Mouse (Mus musculus) B cell, adult 62 days (primary cell): ENCODE measurements around the gene Rsph3a. TPM values are rescaled to one million over a fixed set of nuclear protein-coding genes. Genes with fewer than 3 reads are reported as not detected.

ENCODE experiments used
- total RNA-seq: library from RNA; stranded (reverse); gene quantifications from 4 replicates; pipeline ENCODE4 v1.2.4, GENCODE M21; 2023

Gene Rsph3a
- 6.4 to 15.0 TPM (median 9.3 TPM) in 4 replicates for total RNA-seq

DNA sequence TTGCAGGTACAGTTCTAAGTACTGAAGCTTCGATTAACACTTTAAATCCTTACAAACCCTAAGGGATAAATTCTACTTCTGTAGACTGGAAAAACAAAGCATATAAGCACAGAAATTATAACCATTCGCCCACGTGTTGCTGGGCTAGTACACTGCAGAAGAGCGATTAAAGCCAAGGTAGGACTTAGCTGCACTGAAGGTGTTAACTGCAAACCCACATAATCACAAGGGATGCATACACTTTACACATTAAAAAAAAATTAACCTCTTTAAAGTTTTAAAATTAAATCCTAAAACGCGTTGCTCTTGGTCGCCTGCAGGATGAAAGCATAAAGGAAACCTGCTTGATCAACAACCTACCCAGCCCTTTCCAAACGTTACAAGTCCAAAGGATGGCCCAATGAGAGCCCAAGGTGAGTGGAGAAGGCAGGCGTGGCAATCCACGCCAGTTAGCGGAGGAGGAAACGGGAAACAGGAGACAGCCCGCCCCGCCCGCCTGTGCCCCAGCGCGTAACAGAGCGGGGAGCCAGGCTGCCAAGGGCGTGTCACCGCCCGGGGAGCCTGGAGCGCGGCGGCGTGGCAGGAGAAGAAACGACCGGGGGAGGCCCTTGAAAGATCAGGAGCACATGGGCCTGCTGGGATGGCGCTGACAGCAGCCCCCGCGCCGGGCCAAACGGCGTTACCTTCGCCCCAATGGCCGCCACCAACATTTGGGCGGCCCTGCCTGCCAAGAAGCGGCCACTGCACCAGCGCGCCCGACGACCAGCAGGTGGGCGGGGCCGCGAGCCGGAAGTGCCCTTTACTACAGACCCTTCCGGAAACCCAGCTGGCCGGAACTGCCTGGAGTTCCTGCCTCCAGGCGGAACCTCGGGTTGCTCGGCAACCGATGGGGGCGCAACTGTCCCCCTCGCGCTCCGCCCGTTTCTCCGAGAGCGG is at the start of gene Rsph3a:
TSS of gene Rsph3a (plus strand) at position 498 of the 936 bp plus-strand sequence.

DNA sequence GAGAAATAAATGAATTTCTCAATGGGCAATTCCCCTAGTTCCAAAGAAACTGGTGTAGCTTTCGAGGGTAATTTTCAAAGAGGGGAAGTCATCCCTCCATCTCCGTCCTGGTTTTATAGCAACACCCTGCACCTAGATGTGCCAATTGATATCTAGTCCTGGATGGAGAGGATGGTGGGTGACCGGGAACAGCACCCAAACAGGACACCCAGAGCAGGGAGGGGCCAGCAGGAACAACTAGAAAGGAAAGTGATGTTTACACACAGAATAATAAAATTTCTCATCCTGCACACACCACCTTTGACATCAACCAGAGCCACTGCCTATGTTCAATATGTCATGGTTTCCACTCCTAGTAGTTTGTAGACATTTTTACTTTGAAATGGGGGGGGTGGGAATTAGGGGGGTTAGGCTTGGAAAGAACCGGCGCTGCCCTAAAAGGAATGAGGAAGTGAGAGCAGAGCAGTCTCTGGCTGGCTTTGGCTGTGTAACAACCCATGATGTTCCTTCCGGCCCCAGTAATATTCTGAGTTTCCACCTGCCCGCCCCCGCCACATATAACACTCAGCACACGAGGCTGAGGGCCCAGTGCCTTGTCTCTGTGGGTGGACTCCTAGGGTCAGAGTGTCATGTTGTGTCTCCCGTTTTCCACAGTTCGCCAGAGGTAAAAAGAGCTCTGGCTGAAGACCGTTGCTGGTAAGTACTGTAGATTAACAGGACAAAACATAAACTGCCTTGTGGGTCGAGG is 19.8 kb upstream of the Rsph3a start, which contains the start of gene Tagap:
TSS of gene Tagap (plus strand) at position 588 of the 748 bp plus-strand sequence.

Other genes with a start within 250 kb of the Rsph3a start
- 0.24 to 0.63 TPM in 2 of 4 replicates, not detected in the others for gene Fndc1, start 118.3 kb upstream of the Rsph3a start, total RNA-seq
- 166 to 198 TPM (median 189 TPM) in 4 replicates for gene Tagap, start 19.6 kb upstream of the Rsph3a start, total RNA-seq
- gene Gm49673, start 202.2 kb downstream of the Rsph3a start, total RNA-seq: 0.30 to 0.98 TPM (median 0.72 TPM) in 3 of 4 replicates, not detected in the other
- 22.8 to 29.0 TPM (median 24.0 TPM) in 4 replicates for gene Rnaset2a, start 202.5 kb downstream of the Rsph3a start, total RNA-seq
- 57.7 to 62.7 TPM (median 59.6 TPM) in 4 replicates for gene Fgfr1op, start 219.9 kb downstream of the Rsph3a start, total RNA-seq